Mouse (Mus musculus) ES-Bruce4 (cell line): ENCODE measurements around the gene Pik3r1. TPM values are rescaled to one million over a fixed set of nuclear protein-coding genes. Genes with fewer than 3 reads are reported as not detected.

Experiments used
- H3K27ac ChIP-seq: 2 replicates; pipeline ENCODE4 v1.5.1; 2012; ENCODE audit warnings: low read length, inconsistent platforms; ENCODE audit not compliant: insufficient read depth
- H3K27me3 ChIP-seq: 2 replicates; pipeline ENCODE4 v1.6.1; 2012; ENCODE audit warnings: mild to moderate bottlenecking, low read length, inconsistent platforms; ENCODE audit not compliant: control insufficient read depth, poor library complexity, insufficient read depth, severe bottlenecking
- H3K36me3 ChIP-seq: 2 replicates; pipeline ENCODE4 v1.6.1; 2012; ENCODE audit warnings: inconsistent platforms, mild to moderate bottlenecking, low read length, moderate library complexity; ENCODE audit not compliant: control insufficient read depth, poor library complexity, insufficient read depth, severe bottlenecking
- H3K4me1 ChIP-seq: one replicate; pipeline ENCODE4 v1.8.1; 2011; ENCODE audit warnings: low read length; ENCODE audit not compliant: control insufficient read depth, insufficient read depth
- H3K4me3 ChIP-seq: 2 replicates; pipeline ENCODE4 v1.5.1; 2011; ENCODE audit warnings: low read depth, mild to moderate bottlenecking, low read length
- H3K9ac ChIP-seq: 2 replicates; pipeline ENCODE4 v1.6.1; 2012; ENCODE audit warnings: low read depth, mild to moderate bottlenecking, inconsistent platforms; ENCODE audit not compliant: poor library complexity, severe bottlenecking
- H3K9me3 ChIP-seq: replicated peaks from 2 replicates; pipeline ENCODE4 v1.6.1; 2012; ENCODE audit warnings: mild to moderate bottlenecking, low read length, inconsistent platforms; ENCODE audit not compliant: control insufficient read depth, poor library complexity, insufficient read depth, severe bottlenecking
- CTCF ChIP-seq: IDR thresholded peaks from one replicate; pipeline ENCODE4 v1.8.1; 2011; ENCODE audit warnings: low read depth, low read length
- EP300 ChIP-seq: IDR thresholded peaks from 2 replicates; pipeline ENCODE4 v1.6.1; 2011; ENCODE audit warnings: low read depth, low read length; ENCODE audit not compliant: insufficient read depth
- POLR2A ChIP-seq: IDR thresholded peaks from one replicate; pipeline ENCODE4 v1.8.1; 2011; ENCODE audit warnings: low read length; ENCODE audit not compliant: insufficient read depth
- polyA plus RNA-seq: library from polyadenylated mRNA; stranded (reverse); fragments of >200 nt; gene quantifications from 2 replicates; pipeline ENCODE4 v1.2.4, GENCODE M21; 2011; ENCODE audit warnings: low read depth; ENCODE audit not compliant: missing spikeins, insufficient read depth, insufficient read length

Gene Pik3r1
- polyA plus RNA-seq, 1 experiment = 7.5 TPM

GRCm38 (mm10) chr13:101729248-101730055, 38.6 kb downstream of the Pik3r1 start:
- Histone ChIP-seq H3K9me3 (no peaks in the 10 kb centered on the region), H3K4me1 (no peaks in the 10 kb centered on the region), H3K27ac (no peak overlapping the region), H3K27me3 (no peaks in the 10 kb centered on the region), H3K9ac (no peak overlapping the region), H3K36me3 (no peaks in the 10 kb centered on the region), H3K4me3 (no peak overlapping the region)
- no peak for TF ChIP-seq POLR2A
- no peak for TF ChIP-seq CTCF
- TF ChIP-seq EP300 = no peak

DNA sequence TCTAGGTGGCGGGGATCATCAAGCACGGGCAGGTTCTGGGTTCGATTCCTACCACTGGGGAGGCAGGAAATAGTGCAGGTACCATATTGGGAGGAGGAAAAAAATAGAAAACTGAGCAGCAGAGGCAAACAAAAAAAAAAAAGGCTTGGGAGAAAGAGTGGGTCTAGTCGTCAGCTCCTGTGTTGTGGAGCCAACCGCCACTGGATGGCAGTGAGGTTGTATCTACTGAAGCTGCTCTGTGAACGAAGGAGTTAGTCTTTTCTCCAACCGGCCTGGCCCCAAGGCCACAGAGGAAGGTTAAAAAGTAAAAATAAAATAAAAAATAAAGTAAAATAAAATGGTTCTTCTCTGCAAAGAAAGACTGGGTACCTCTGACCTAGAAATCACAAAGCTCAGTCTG, 39.2 kb downstream of the Pik3r1 start:
- Histone ChIP-seq H3K27me3 (no peaks in the 10 kb centered on the region), H3K9me3 (no peaks in the 10 kb centered on the region), H3K9ac (no peak overlapping the region), H3K36me3 (no peaks in the 10 kb centered on the region), H3K27ac (no peak overlapping the region), H3K4me3 (no peak overlapping the region), H3K4me1 (no peaks in the 10 kb centered on the region)
- TF ChIP-seq POLR2A = no peak
- peak; percentile 38 for TF ChIP-seq CTCF

GRCm38 (mm10) chr13:101728300-101728699, 39.7 kb downstream of the Pik3r1 start:
- H3K4me1 ChIP-seq = no peaks in the 10 kb centered on the region
- no peak overlapping the region for H3K9ac ChIP-seq
- no peaks in the 10 kb centered on the region for H3K36me3 ChIP-seq
- TF ChIP-seq CTCF (no peak), POLR2A (no peak), EP300 (no peak)
- no peak overlapping the region for H3K4me3 ChIP-seq
- no peaks in the 10 kb centered on the region for H3K27me3 ChIP-seq
- no peak overlapping the region for H3K27ac ChIP-seq
- H3K9me3 ChIP-seq = no peaks in the 10 kb centered on the region

GRCm38 (mm10) chr13:101727837-101728236, 40.2 kb downstream of the Pik3r1 start:
- TF ChIP-seq CTCF (no peak), EP300 (no peak), POLR2A (no peak)
- no peaks in the 10 kb centered on the region for H3K4me1 ChIP-seq
- H3K27ac ChIP-seq = no peak overlapping the region
- no peak overlapping the region for H3K9ac ChIP-seq
- no peaks in the 10 kb centered on the region for H3K36me3 ChIP-seq
- no peaks in the 10 kb centered on the region for H3K27me3 ChIP-seq
- H3K9me3 ChIP-seq = no peaks in the 10 kb centered on the region
- H3K4me3 ChIP-seq = no peak overlapping the region

- H3K4me3 ChIP-seq = no peak overlapping the region
- no peaks in the 10 kb centered on the region for H3K36me3 ChIP-seq
- H3K9ac ChIP-seq = no peak overlapping the region
- no peaks in the 10 kb centered on the region for H3K9me3 ChIP-seq
- H3K4me1 ChIP-seq = no peaks in the 10 kb centered on the region
- TF ChIP-seq EP300 = no peak
- no peak for TF ChIP-seq POLR2A
- no peak for TF ChIP-seq CTCF
- H3K27ac ChIP-seq = no peak overlapping the region
- H3K27me3 ChIP-seq = no peaks in the 10 kb centered on the region
Measured at GRCm38 (mm10) chr13:101726922-101727321, 41.1 kb downstream of the Pik3r1 start.

DNA sequence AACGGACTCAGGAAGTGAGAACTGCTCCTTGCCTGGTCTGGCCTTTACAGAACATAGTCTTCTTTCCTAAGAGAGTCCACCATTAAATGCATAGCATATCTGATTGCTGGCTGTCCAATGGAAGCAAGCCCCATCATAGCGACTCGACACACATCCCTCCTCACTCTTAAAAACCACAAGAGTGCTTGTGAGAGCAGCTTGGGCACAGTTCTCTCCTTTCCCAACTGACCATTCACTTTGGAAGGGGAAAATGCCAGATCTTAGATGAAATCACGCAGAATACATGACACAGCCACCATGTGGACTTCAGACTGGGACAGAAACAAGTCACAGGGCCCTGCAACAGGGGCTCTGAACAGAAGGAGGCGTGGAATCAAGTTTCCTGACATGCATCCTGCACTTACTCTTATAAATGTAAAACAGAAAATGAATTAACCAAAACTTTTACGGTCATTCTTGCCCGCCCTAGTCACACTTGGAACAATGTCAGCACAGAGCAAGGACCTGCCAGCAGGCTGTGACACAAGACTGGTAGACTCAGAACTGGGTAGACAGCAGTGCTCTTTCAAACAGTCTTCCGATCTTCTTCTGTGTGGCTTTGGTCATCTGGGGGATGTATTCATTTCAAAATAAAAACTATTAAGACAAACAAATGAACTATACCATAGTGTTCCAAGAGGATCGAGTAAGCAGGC, 46.0 kb downstream of the Pik3r1 start:
- no peaks in the 10 kb centered on the region for H3K36me3 ChIP-seq
- H3K9me3 ChIP-seq = no peaks in the 10 kb centered on the region
- no peak overlapping the region for H3K27ac ChIP-seq
- no peak overlapping the region for H3K9ac ChIP-seq
- TF ChIP-seq CTCF (no peak), POLR2A (no peak), EP300 (no peak)
- H3K4me1 ChIP-seq = no peaks in the 10 kb centered on the region
- no peaks in the 10 kb centered on the region for H3K27me3 ChIP-seq
- no peak overlapping the region for H3K4me3 ChIP-seq
